In genomic region chr11:69111051-69111810, GRCm38 (mm10) we compare ENCODE assay signal across 8 mouse cellular contexts. TPM values are rescaled to one million over a fixed set of nuclear protein-coding genes. Genes with fewer than 3 reads are reported as not detected.
DNase-seq lines count a peak whose midpoint lies in the region; ATAC-seq and TF ChIP-seq lines count a peak whose summit lies in the region.

No protein-coding gene starts in this region.

- no peak for ATAC-seq in hindbrain, embryonic 11.5 days (ENCODE audit: low FRiP score)
- 0 out of 2 replicates have a peak, but pooled peaks have one; percentile 12 for ATAC-seq in midbrain, embryonic 13.5 days
- ATAC-seq in inflammation-experienced regulatory T-cells, adult 6 months = no peak

- H3K27me3 ChIP-seq in heart, adult 2 months (ENCODE audit: control insufficient read depth, insufficient read depth, low read length) = no peaks in the 10 kb centered on the region
- H3K27me3 ChIP-seq in hindbrain, embryonic 11.5 days (ENCODE audit: control insufficient read depth, insufficient read depth, low read length) = 0 out of 2 replicates have a peak, but pooled peaks cover under 1% of the 10 kb centered on the region
- peaks cover 27% of the 10 kb centered on the region for H3K27me3 ChIP-seq in midbrain, embryonic 13.5 days

- no peak for TF ChIP-seq EP300 in heart, adult 2 months (IDR thresholded peaks at IDR 0.05; ENCODE audit: insufficient read depth, low read depth, low read length)

- no peaks in the 10 kb centered on the region for H3K79me2 ChIP-seq in heart, adult 2 months (replicated peaks; ENCODE audit: control insufficient read depth, insufficient read depth, low read length)

- no peaks in the 10 kb centered on the region; the same call in 1 of the 2 replicates for H3K36me3 ChIP-seq in heart, adult 2 months (ENCODE audit: control insufficient read depth, insufficient read depth, low read length)
- H3K36me3 ChIP-seq in hindbrain, embryonic 11.5 days (ENCODE audit: control insufficient read depth, insufficient read depth, low read length) = no peaks in the 10 kb centered on the region
- peaks cover 33% of the 10 kb centered on the region for H3K36me3 ChIP-seq in midbrain, embryonic 13.5 days

- peak overlapping the region; percentile 51 for H3K4me3 ChIP-seq in heart, adult 2 months
- peak overlapping the region; percentile 33 for H3K4me3 ChIP-seq in hindbrain, embryonic 11.5 days (ENCODE audit: low read depth, low read length)
- H3K4me3 ChIP-seq in midbrain, embryonic 13.5 days (replicated peaks) = peak overlapping the region; percentile 48

- TF ChIP-seq POLR2A in heart, adult 2 months (IDR thresholded peaks at IDR 0.05; ENCODE audit: insufficient read depth, low read depth, low read length) = no peak
- no peak for TF ChIP-seq POLR2A in brain, embryonic 14.5 days (IDR thresholded peaks at IDR 0.05; ENCODE audit: borderline replicate concordance, extremely low read depth, insufficient read depth, insufficient read length, poor library complexity, severe bottlenecking)

- no peaks in the 10 kb centered on the region for H3K9me3 ChIP-seq in hindbrain, embryonic 11.5 days (ENCODE audit: control insufficient read depth, low read length)
- H3K9me3 ChIP-seq in midbrain, embryonic 13.5 days = no peaks in the 10 kb centered on the region

- H3K9ac ChIP-seq in heart, adult 2 months (ENCODE audit: low read depth, low read length) = peak overlapping the region; percentile 59
- H3K9ac ChIP-seq in hindbrain, embryonic 11.5 days (ENCODE audit: low read depth, low read length) = peak overlapping the region; percentile 2
- peak overlapping the region; percentile 1 for H3K9ac ChIP-seq in midbrain, embryonic 13.5 days (replicated peaks)

- peak overlapping the region; percentile 36 for H3K27ac ChIP-seq in heart, adult 2 months
- H3K27ac ChIP-seq in hindbrain, embryonic 11.5 days (ENCODE audit: low read depth, low read length) = no peak overlapping the region
- H3K27ac ChIP-seq in midbrain, embryonic 13.5 days = no peak overlapping the region

- no peak for TF ChIP-seq CTCF in heart, adult 2 months (IDR thresholded peaks at IDR 0.05)
- TF ChIP-seq CTCF in brain, embryonic 14.5 days (IDR thresholded peaks at IDR 0.05; ENCODE audit: borderline replicate concordance, extremely low read depth, insufficient read depth, insufficient read length) = no peak

- intact Hi-C loops in heart, adult 2 months (cut with DNase I) = no loop called here

- DNase-seq in heart, adult 2 months = no peak
- no peak for DNase-seq in heart, adult 8-10 months (ENCODE audit: low spot score)
- peak; percentile 38 for DNase-seq in brain, embryonic 14.5 days (ENCODE audit: low read depth)
- DNase-seq in hindbrain, embryonic 11.5 days (ENCODE audit: low spot score) = peak; percentile 35
- no peak for DNase-seq in thymus, postnatal 10 days (ENCODE audit: low spot score in 2 of 2)
- no peak for DNase-seq in cerebellum, adult 18-20 months

- WGBS in heart, adult 2 months = 14% methylated on average over 21 of the region's 21 CpGs
- WGBS in hindbrain, embryonic 11.5 days = 6% methylated on average over 21 of the region's 21 CpGs
- 6% methylated on average over 21 of the region's 21 CpGs for WGBS in midbrain, embryonic 13.5 days

- peak overlapping the region; percentile 33 for H3K4me2 ChIP-seq in hindbrain, embryonic 11.5 days (replicated peaks; ENCODE audit: low read depth, low read length)
- H3K4me2 ChIP-seq in midbrain, embryonic 13.5 days (replicated peaks) = peak overlapping the region; percentile 55

- H3K4me1 ChIP-seq in heart, adult 2 months (ENCODE audit: control insufficient read depth, insufficient read depth, low read length) = no peaks in the 10 kb centered on the region; the same call in 1 of the 2 replicates
- H3K4me1 ChIP-seq in hindbrain, embryonic 11.5 days (replicated peaks; ENCODE audit: control insufficient read depth, insufficient read depth, low read length) = no peaks in the 10 kb centered on the region
- H3K4me1 ChIP-seq in midbrain, embryonic 13.5 days (replicated peaks) = peaks cover 14% of the 10 kb centered on the region; the same call in 1 of the 2 replicates

RNA-seq across cellular contexts. Expression of gene Hes7, which starts 9.0 kb away (rescaled TPM):
- total RNA-seq in heart, adult 2 months (2021) = under 1 TPM in 1 of 2 experiments, not detected in 1; 0.11 TPM
- 0.10 TPM in 1 of 2 replicates, not detected in the other for polyA plus RNA-seq in heart, adult 2 months (2012; rRNA removed)
- total RNA-seq in heart, adult 8-10 months (2022) = under 1 TPM in 1 of 4 experiments, not detected in 3; 0.12 TPM
- 0.42 and 0.45 TPM in 2 replicates for polyA plus RNA-seq in brain, embryonic 14.5 days (2012; rRNA removed)
- polyA plus RNA-seq in hindbrain, embryonic 11.5 days (2014; fragmentation: Nextera tagmentation; extraction: Ambion mirVana) = 0.19 and 0.29 TPM in 2 replicates
- polyA plus RNA-seq in midbrain, embryonic 13.5 days (2015; fragmentation: Nextera tagmentation; extraction: Ambion mirVana) = 0.10 and 0.26 TPM in 2 replicates
- not detected for polyA plus RNA-seq in inflammation-experienced regulatory T-cells, adult 6 months (2017; shearing (Covaris generic))

RNA-seq across cellular contexts. Expression of gene 9130213A22Rik, which starts 11.2 kb away (rescaled TPM):
- under 1 TPM; 0.21 to 0.23 TPM for total RNA-seq in heart, adult 2 months (2021)
- 0.82 and 1.00 TPM in 2 replicates for polyA plus RNA-seq in heart, adult 2 months (2012; rRNA removed)
- under 1 TPM; 0.16 to 0.60 (median 0.38) TPM for total RNA-seq in heart, adult 8-10 months (2022)
- polyA plus RNA-seq in brain, embryonic 14.5 days (2012; rRNA removed) = 0.33 and 0.47 TPM in 2 replicates
- polyA plus RNA-seq in hindbrain, embryonic 11.5 days (2014; fragmentation: Nextera tagmentation; extraction: Ambion mirVana) = 0.21 TPM in 1 of 2 replicates, not detected in the other
- 0.28 TPM in 1 of 2 replicates, not detected in the other for polyA plus RNA-seq in midbrain, embryonic 13.5 days (2015; fragmentation: Nextera tagmentation; extraction: Ambion mirVana)
- under 1 TPM in 1 of 3 experiments, not detected in 2; 0.63 TPM for polyA plus RNA-seq in inflammation-experienced regulatory T-cells, adult 6 months (2017; shearing (Covaris generic))

RNA-seq across cellular contexts. Expression of gene Aloxe3, which starts 14.5 kb away (rescaled TPM):
- total RNA-seq in heart, adult 2 months (2021) = under 1 TPM; 0.05 to 0.07 TPM
- polyA plus RNA-seq in heart, adult 2 months (2012; rRNA removed) = 0.16 TPM in 1 of 2 replicates, not detected in the other
- total RNA-seq in heart, adult 8-10 months (2022) = not detected
- 2.8 and 3.5 TPM in 2 replicates for polyA plus RNA-seq in brain, embryonic 14.5 days (2012; rRNA removed)
- 0.06 and 0.40 TPM in 2 replicates for polyA plus RNA-seq in hindbrain, embryonic 11.5 days (2014; fragmentation: Nextera tagmentation; extraction: Ambion mirVana)
- 0.39 and 0.43 TPM in 2 replicates for polyA plus RNA-seq in midbrain, embryonic 13.5 days (2015; fragmentation: Nextera tagmentation; extraction: Ambion mirVana)
- polyA plus RNA-seq in inflammation-experienced regulatory T-cells, adult 6 months (2017; shearing (Covaris generic)) = under 1 TPM in 1 of 3 experiments, not detected in 2; 0.13 TPM

RNA-seq across cellular contexts. Expression of gene Per1, which starts 16.2 kb away (rescaled TPM):
- 10 to 100 TPM; 44.4 to 79.8 TPM for total RNA-seq in heart, adult 2 months (2021)
- polyA plus RNA-seq in heart, adult 2 months (2012; rRNA removed) = 18.0 and 36.4 TPM in 2 replicates
- total RNA-seq in heart, adult 8-10 months (2022) = 10 to 100 TPM; 33.3 to 81.2 (median 48.5) TPM
- 12.2 and 16.3 TPM in 2 replicates for polyA plus RNA-seq in brain, embryonic 14.5 days (2012; rRNA removed)
- 5.6 and 7.4 TPM in 2 replicates for polyA plus RNA-seq in hindbrain, embryonic 11.5 days (2014; fragmentation: Nextera tagmentation; extraction: Ambion mirVana)
- 8.6 and 10.5 TPM in 2 replicates for polyA plus RNA-seq in midbrain, embryonic 13.5 days (2015; fragmentation: Nextera tagmentation; extraction: Ambion mirVana)
- 1 to 10 TPM; 5.2 to 6.2 (median 6.1) TPM for polyA plus RNA-seq in inflammation-experienced regulatory T-cells, adult 6 months (2017; shearing (Covaris generic))

RNA-seq across cellular contexts. Expression of gene Vamp2, which starts 22.9 kb away (rescaled TPM):
- total RNA-seq in heart, adult 2 months (2021) = 10 to 100 TPM; 63.4 to 70.8 TPM
- 83.0 and 90.0 TPM in 2 replicates for polyA plus RNA-seq in heart, adult 2 months (2012; rRNA removed)
- 10 to 100 TPM; 57.1 to 72.2 (median 68.6) TPM for total RNA-seq in heart, adult 8-10 months (2022)
- 251 and 319 TPM in 2 replicates for polyA plus RNA-seq in brain, embryonic 14.5 days (2012; rRNA removed)
- 85.1 and 98.1 TPM in 2 replicates for polyA plus RNA-seq in hindbrain, embryonic 11.5 days (2014; fragmentation: Nextera tagmentation; extraction: Ambion mirVana)
- polyA plus RNA-seq in midbrain, embryonic 13.5 days (2015; fragmentation: Nextera tagmentation; extraction: Ambion mirVana) = 175 and 188 TPM in 2 replicates
- polyA plus RNA-seq in inflammation-experienced regulatory T-cells, adult 6 months (2017; shearing (Covaris generic)) = 10 to 100 TPM; 26.9 to 31.5 (median 27.3) TPM

Comparison
In these comparisons a context has a peak if more than half of its experiments do, and no peak if none do; other contexts are left out.
1. DNase-seq: peak in brain, embryonic 14.5 days (single experiment) and hindbrain, embryonic 11.5 days (single experiment); none in heart, adult 2 months (0 of 2), heart, adult 8-10 months (single experiment), thymus, postnatal 10 days (0 of 2) and cerebellum, adult 18-20 months (0 of 2).
2. H3K9ac ChIP-seq: peak in every context shown above with its lines; median percentile 59 in heart, adult 2 months; 2 in hindbrain, embryonic 11.5 days; 1 in midbrain, embryonic 13.5 days.
3. Peak in every context shown above with its lines, with median percentiles within 50 percentile points of each other: H3K4me3 ChIP-seq.